Mouse (Mus musculus): ENCODE data around the gene Dtx3l. TPM values are rescaled to one million over a fixed set of nuclear protein-coding genes. Genes with fewer than 3 reads are reported as not detected.
"Not testable (repeated sequence)": the region's sequence is repeated elsewhere in the genome, so short reads cannot be mapped to it uniquely, and the experiment has no call there.

Gene Dtx3l
- polyA plus RNA-seq, 1 experiment from 2014 or later, result 1.4 TPM

DNA sequence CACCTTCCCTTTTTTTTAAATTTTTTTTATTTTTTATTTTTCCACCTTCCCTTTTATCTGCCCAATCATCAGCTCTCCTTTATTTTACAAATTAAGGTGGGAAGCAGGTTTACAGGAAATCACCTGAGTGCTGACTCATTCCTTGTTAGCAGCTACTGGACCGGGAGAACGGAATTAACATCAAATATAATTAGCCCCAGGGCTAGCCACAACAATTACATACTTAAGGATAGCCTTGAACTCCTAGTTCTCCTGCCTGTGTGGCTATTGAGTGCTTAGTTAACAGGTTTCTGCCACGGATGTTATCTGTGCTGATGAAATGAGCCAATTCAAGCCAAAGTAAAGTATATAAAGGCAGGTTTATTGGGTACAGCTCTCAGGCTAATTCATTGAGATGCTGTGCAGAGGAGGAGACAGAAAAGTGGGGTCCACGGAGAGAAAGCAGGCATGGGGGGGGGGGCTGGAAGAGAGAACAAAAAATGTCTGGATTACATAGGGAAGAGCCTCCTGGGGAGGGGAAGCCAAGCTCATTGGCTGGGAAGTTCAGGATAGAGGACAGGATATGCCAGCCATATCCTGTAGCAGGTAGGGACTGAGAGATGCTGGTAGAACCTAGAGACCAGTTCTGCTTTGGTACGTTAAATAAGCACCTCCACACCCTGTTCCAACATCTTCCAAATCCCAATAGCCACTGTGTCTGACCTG lies 27.6 kb upstream of the Dtx3l start:
- WGBS, result 49% methylated on average over 5 of the region's 5 CpGs
- Histone ChIP-seq H3K4me3 (replicated peaks) (no peak overlapping the region), H3K4me2 (no peak overlapping the region), H3K9ac (replicated peaks) (no peak overlapping the region), H3K36me3 (no peaks in the 10 kb centered on the region), H3K27ac (replicated peaks) (no peak overlapping the region), H3K4me1 (no peaks in the 10 kb centered on the region), H3K9me3 (replicated peaks) (no peaks in the 10 kb centered on the region), H3K27me3 (replicated peaks) (no peaks in the 10 kb centered on the region)
- ATAC-seq (ENCODE audit: low FRiP score), result no peak

GRCm38 (mm10) chr16:35965991-35966390 lies 27.0 kb upstream of the Dtx3l start:
- not testable (repeated sequence) for ATAC-seq (ENCODE audit: low FRiP score); H3K9ac ChIP-seq (replicated peaks); H3K27ac ChIP-seq (replicated peaks); H3K4me3 ChIP-seq (replicated peaks); H3K4me2 ChIP-seq; H3K9me3 ChIP-seq (replicated peaks); H3K36me3 ChIP-seq; H3K27me3 ChIP-seq (replicated peaks); H3K4me1 ChIP-seq
- WGBS, result 57% methylated on average over 2 of the region's 4 CpGs

DNA sequence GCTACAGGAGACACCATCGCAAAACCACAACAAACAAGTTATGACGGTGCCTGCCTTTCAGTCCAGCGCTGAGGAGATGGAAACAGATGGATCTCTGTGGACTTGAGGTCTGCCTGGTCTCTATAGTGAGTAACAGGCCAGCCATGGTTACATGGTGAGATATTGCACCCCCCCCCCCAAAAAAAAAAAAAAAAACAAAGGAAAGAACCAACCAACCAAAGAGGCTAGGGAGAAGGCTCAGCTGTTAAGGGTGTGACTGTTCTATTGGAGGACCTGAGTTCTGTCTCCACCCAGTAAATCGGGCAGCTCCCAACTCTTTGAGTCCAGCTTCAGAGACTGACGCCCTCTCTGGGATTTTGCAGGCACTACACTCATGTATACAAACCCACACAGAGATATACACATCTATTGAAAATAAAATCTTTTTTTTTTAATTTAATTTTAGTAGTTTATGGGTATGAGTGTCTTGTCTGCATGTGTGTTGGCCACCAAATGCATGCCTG lies 13.7 kb upstream of the Dtx3l start:
- Histone ChIP-seq H3K36me3 (no peaks in the 10 kb centered on the region), H3K4me1 (no peaks in the 10 kb centered on the region)
- ATAC-seq (ENCODE audit: low FRiP score), result no peak

DNA sequence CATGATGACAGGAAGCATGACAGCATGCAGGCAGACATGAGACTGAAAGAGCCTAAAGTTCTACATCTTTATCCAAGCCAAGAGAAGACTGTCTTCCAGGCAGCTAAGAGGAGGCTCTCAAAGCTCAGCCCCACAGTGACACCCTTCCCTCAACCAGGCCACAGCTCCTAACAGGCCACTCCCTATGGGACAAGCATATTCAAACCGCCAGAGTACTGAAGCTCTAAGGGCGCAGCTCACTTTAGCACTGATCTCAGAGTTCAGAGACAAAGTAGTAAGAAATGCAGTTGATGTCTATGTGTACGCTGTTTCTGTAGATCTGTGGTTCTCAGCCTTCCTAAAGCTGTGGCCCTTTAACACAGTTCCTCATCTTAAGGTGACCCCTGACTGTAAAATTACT lies 12.3 kb upstream of the Dtx3l start:
- no peak overlapping the region for H3K4me3 ChIP-seq (replicated peaks)
- no peaks in the 10 kb centered on the region for H3K27me3 ChIP-seq (replicated peaks)
- no peaks in the 10 kb centered on the region for H3K36me3 ChIP-seq
- ATAC-seq (ENCODE audit: low FRiP score), result no peak
- H3K9ac ChIP-seq (replicated peaks), result no peak overlapping the region
- WGBS, result 99% methylated on average over 3 of the region's 3 CpGs
- H3K9me3 ChIP-seq (replicated peaks), result no peaks in the 10 kb centered on the region
- no peak overlapping the region for H3K4me2 ChIP-seq
- H3K4me1 ChIP-seq, result no peaks in the 10 kb centered on the region
- no peak overlapping the region for H3K27ac ChIP-seq (replicated peaks)

More for the DNA sequence above, 13.7 kb upstream of the Dtx3l start:
- H3K9me3 ChIP-seq (replicated peaks), result no peaks in the 10 kb centered on the region
- 92% methylated on average over 5 of the region's 5 CpGs for whole genome bisulfite sequencing
- H3K27me3 ChIP-seq (replicated peaks), result no peaks in the 10 kb centered on the region
- H3K4me2 ChIP-seq, result no peak overlapping the region
- no peak overlapping the region for H3K9ac ChIP-seq (replicated peaks)
- no peak overlapping the region for H3K27ac ChIP-seq (replicated peaks)
- H3K4me3 ChIP-seq (replicated peaks), result no peak overlapping the region

GRCm38 (mm10) chr16:35949264-35949663 lies 10.3 kb upstream of the Dtx3l start:
- Histone ChIP-seq H3K36me3 (no peaks in the 10 kb centered on the region), H3K4me2 (no peak overlapping the region), H3K9me3 (replicated peaks) (no peaks in the 10 kb centered on the region), H3K4me3 (replicated peaks) (no peak overlapping the region), H3K9ac (replicated peaks) (no peak overlapping the region), H3K27me3 (replicated peaks) (no peaks in the 10 kb centered on the region), H3K27ac (replicated peaks) (no peak overlapping the region), H3K4me1 (no peaks in the 10 kb centered on the region)
- 87% methylated on average over 5 of the region's 5 CpGs for WGBS
- no peak for ATAC-seq (ENCODE audit: low FRiP score)

- peaks cover 7% of the 10 kb centered on the region for H3K27me3 ChIP-seq (replicated peaks)
- H3K27ac ChIP-seq (replicated peaks), result no peak overlapping the region
- H3K4me2 ChIP-seq, result no peak overlapping the region
- H3K9me3 ChIP-seq (replicated peaks), result no peaks in the 10 kb centered on the region
- no peak overlapping the region for H3K4me3 ChIP-seq (replicated peaks)
- 88% methylated on average over 7 of the region's 7 CpGs for WGBS
- H3K9ac ChIP-seq (replicated peaks), result no peak overlapping the region
- peaks cover 15% of the 10 kb centered on the region for H3K4me1 ChIP-seq
- H3K36me3 ChIP-seq, result no peaks in the 10 kb centered on the region
- no peak for ATAC-seq (ENCODE audit: low FRiP score)
Measured at GRCm38 (mm10) chr16:35941382-35941781, 2.4 kb upstream of the Dtx3l start.

DNA sequence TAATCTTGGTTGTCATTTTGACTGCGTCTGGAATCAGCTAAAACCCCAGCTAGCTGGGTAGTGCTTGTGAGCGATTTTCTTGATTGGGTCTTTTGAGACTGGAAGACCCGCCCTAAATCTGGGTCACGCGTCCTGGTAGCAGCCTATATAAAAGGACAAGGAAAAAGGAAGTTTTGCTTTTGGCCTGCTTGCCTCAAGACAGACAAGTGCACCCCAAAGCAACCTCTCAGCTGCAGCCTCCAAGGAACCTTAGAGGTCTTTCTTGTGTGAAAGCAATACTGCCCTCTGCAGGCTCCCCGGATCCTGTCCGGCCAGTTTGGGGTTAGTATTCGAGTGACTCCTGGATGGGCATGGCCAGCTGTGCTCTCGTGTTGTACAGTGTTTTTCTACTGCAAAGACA lies 739 bp upstream of the Dtx3l start:
- no peak overlapping the region for H3K27ac ChIP-seq (replicated peaks)
- peak overlapping the region; percentile 50 for H3K4me3 ChIP-seq (replicated peaks)
- H3K36me3 ChIP-seq, result no peaks in the 10 kb centered on the region
- H3K9me3 ChIP-seq (replicated peaks), result no peaks in the 10 kb centered on the region
- no peak overlapping the region for H3K9ac ChIP-seq (replicated peaks)
- H3K4me2 ChIP-seq, result peak overlapping the region; percentile 79
- no peak for ATAC-seq (ENCODE audit: low FRiP score)
- WGBS, result 18% methylated on average over 9 of the region's 9 CpGs
- H3K27me3 ChIP-seq (replicated peaks), result peaks cover 7% of the 10 kb centered on the region
- H3K4me1 ChIP-seq, result peaks cover 15% of the 10 kb centered on the region

GRCm38 (mm10) chr16:35939261-35939660 lies 310 bp upstream of the Dtx3l start:
- Histone ChIP-seq H3K4me2 (peak overlapping the region; percentile 79), H3K27ac (replicated peaks) (no peak overlapping the region), H3K9ac (replicated peaks) (peak overlapping the region; percentile 37), H3K4me3 (replicated peaks) (peak overlapping the region; percentile 50), H3K4me1 (peaks cover 15% of the 10 kb centered on the region), H3K36me3 (no peaks in the 10 kb centered on the region), H3K9me3 (replicated peaks) (no peaks in the 10 kb centered on the region), H3K27me3 (replicated peaks) (peaks cover 7% of the 10 kb centered on the region)
- WGBS, result 9% methylated on average over 6 of the region's 6 CpGs
- peak; percentile 38; the same call in 1 of the 2 replicates for ATAC-seq (ENCODE audit: low FRiP score)

GRCm38 (mm10) chr16:35933181-35933580 lies 5.8 kb downstream of the Dtx3l start:
- no peak for ATAC-seq (ENCODE audit: low FRiP score)
- whole genome bisulfite sequencing, result 89% methylated on average over 10 of the region's 10 CpGs

GRCm38 (mm10) chr16:35932179-35933055 lies 6.5 kb downstream of the Dtx3l start:
- Histone ChIP-seq H3K27ac (replicated peaks) (no peak overlapping the region), H3K4me1 (no peaks in the 10 kb centered on the region), H3K4me2 (no peak overlapping the region), H3K9ac (replicated peaks) (no peak overlapping the region), H3K4me3 (replicated peaks) (no peak overlapping the region), H3K36me3 (no peaks in the 10 kb centered on the region), H3K27me3 (replicated peaks) (no peaks in the 10 kb centered on the region; the same call in 1 of the 2 replicates), H3K9me3 (replicated peaks) (no peaks in the 10 kb centered on the region)
- 90% methylated on average over 19 of the region's 19 CpGs for WGBS
- no peak for ATAC-seq (ENCODE audit: low FRiP score)

More at GRCm38 (mm10) chr16:35933181-35933580, 5.8 kb downstream of the Dtx3l start:
- no peaks in the 10 kb centered on the region for H3K9me3 ChIP-seq (replicated peaks)
- H3K4me2 ChIP-seq, result no peak overlapping the region
- no peak overlapping the region for H3K27ac ChIP-seq (replicated peaks)
- H3K9ac ChIP-seq (replicated peaks), result no peak overlapping the region
- H3K4me1 ChIP-seq, result no peaks in the 10 kb centered on the region
- H3K4me3 ChIP-seq (replicated peaks), result no peak overlapping the region
- H3K36me3 ChIP-seq, result no peaks in the 10 kb centered on the region
- H3K27me3 ChIP-seq (replicated peaks), result no peaks in the 10 kb centered on the region; the same call in 1 of the 2 replicates

DNA sequence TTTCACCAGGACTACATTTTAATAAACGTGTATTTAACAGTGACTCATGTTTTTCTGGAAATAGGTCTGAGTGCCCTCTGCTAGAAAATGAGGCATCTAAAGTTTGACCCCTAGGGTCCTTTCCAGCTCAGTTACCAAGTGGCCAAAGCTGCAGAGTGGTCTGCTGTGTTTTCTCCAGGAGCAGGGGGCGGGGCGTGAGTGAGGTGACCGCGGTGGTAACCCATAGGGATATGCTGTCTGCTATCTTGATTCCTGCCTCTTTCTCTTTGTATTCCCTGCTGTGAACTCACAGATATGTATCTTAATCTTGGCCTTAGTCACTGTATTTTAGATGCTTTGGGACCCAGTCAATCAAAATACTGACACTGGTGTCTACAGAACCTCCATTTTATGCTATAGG lies 14.6 kb downstream of the Dtx3l start:
- H3K9me3 ChIP-seq (replicated peaks), result no peaks in the 10 kb centered on the region
- H3K27me3 ChIP-seq (replicated peaks), result no peaks in the 10 kb centered on the region
- ATAC-seq (ENCODE audit: low FRiP score), result no peak
- H3K4me3 ChIP-seq (replicated peaks), result no peak overlapping the region
- H3K4me2 ChIP-seq, result no peak overlapping the region
- H3K9ac ChIP-seq (replicated peaks), result no peak overlapping the region
- H3K27ac ChIP-seq (replicated peaks), result no peak overlapping the region
- no peaks in the 10 kb centered on the region for H3K4me1 ChIP-seq
- H3K36me3 ChIP-seq, result no peaks in the 10 kb centered on the region
- WGBS, result 96% methylated on average over 5 of the region's 5 CpGs
